Mouse (Mus musculus): ENCODE results near the gene Glg1.
"Not testable (repeated sequence)": the region's sequence is repeated elsewhere in the genome, so short reads cannot be mapped to it uniquely, and the experiment has no call there.

The Glg1 gene

DNA sequence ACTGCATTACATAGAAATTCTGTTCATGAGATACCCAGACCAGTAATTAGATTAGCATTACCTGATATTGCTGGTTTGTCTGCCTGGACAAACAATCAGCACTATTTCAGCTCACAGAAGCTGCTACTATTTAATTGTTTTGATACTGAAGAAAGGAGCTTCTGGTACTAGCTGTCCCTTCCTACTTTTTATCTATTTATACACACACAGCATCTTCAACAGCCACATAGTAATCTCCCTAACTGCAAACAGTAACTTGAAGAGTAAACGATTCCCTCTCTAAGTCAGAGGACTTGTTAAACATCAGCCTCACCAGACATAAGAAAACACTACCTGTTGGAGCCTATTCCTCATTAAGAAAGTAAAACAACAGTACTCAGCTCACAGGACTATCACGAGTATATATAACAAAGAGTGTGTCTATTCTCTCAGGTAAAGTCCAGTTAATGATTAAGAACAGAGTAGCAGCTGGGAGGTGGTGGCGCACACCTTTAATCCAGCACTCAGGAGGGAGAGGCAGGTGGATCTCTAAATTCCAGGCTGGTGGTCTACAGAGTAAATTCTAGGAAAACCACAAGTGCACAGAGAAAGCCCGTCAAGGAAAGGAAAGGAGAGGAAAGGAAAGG is 6.4 kb downstream of the Glg1 start:
- ATAC-seq (ENCODE audit: insufficient number of reproducible peaks, low FRiP score, low TSS enrichment): no peak

GRCm38 (mm10) chr8:111250111-111250510 is 8.9 kb downstream of the Glg1 start:
- ATAC-seq (ENCODE audit: insufficient number of reproducible peaks, low FRiP score, low TSS enrichment): no peak

DNA sequence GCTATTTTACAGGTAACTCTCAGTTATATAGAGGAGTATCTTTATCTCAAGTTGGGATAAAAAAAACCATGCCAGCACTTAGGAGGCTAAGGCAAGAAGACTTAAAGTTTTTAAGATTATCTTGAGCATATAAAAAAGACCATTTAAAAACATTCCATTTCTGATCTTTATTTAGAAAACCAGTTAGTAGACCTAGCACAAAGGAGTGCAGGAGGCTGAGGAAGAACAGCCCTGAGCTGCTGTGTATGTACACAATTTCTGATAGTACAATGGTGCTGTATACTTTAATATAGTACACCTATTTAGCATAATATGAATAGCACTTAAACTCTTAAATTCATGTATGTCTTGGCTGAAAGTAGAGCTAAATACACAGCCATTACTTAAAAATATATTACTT is 10.9 kb downstream of the Glg1 start:
- no peak for ATAC-seq (ENCODE audit: insufficient number of reproducible peaks, low FRiP score, low TSS enrichment)

GRCm38 (mm10) chr8:111246864-111247263 is 12.2 kb downstream of the Glg1 start:
- not testable (repeated sequence) for ATAC-seq (ENCODE audit: insufficient number of reproducible peaks, low FRiP score, low TSS enrichment)

GRCm38 (mm10) chr8:111246287-111246830 is 12.7 kb downstream of the Glg1 start:
- no peak for ATAC-seq (ENCODE audit: insufficient number of reproducible peaks, low FRiP score, low TSS enrichment)

GRCm38 (mm10) chr8:111237301-111237700 is 21.7 kb downstream of the Glg1 start:
- no peak for ATAC-seq (ENCODE audit: insufficient number of reproducible peaks, low FRiP score, low TSS enrichment)

DNA sequence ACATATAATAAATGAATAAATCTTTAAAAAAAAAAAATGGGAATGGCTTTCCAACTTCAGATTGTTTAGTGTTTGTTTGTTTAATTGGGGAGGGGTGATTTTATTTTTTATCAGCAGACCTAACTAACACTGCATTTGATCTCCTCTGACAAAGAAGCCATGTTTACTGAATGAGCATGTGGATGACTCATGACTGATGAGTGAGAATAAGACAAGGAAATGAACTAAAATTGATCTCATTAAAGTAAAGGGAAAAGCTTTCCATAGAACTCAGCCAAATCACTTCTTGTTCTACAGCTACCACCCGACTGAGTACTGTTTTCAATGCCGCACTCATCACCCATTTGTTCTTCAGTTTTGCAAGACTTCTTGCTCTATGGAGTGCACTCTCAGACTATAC is 25.3 kb downstream of the Glg1 start:
- no peak for ATAC-seq (ENCODE audit: insufficient number of reproducible peaks, low FRiP score, low TSS enrichment)

GRCm38 (mm10) chr8:111224153-111224552 is 34.9 kb downstream of the Glg1 start:
- ATAC-seq (ENCODE audit: insufficient number of reproducible peaks, low FRiP score, low TSS enrichment): no peak

- ATAC-seq (ENCODE audit: insufficient number of reproducible peaks, low FRiP score, low TSS enrichment): peak; percentile 56; the same call in 1 of the 2 replicates
These were observed 40.9 kb downstream of the Glg1 start for GRCm38 (mm10) chr8:111218107-111218506.

GRCm38 (mm10) chr8:111213406-111213805 is 45.6 kb downstream of the Glg1 start:
- ATAC-seq (ENCODE audit: insufficient number of reproducible peaks, low FRiP score, low TSS enrichment): no peak

GRCm38 (mm10) chr8:111211180-111211579 is 47.8 kb downstream of the Glg1 start:
- no peak for ATAC-seq (ENCODE audit: insufficient number of reproducible peaks, low FRiP score, low TSS enrichment)

- no peak for ATAC-seq (ENCODE audit: insufficient number of reproducible peaks, low FRiP score, low TSS enrichment)
These were observed 49.1 kb downstream of the Glg1 start for GRCm38 (mm10) chr8:111209874-111210273.

- ATAC-seq (ENCODE audit: insufficient number of reproducible peaks, low FRiP score, low TSS enrichment): no peak
These were observed 52.7 kb downstream of the Glg1 start for GRCm38 (mm10) chr8:111206321-111206720.

GRCm38 (mm10) chr8:111205033-111205432 is 54.0 kb downstream of the Glg1 start:
- ATAC-seq (ENCODE audit: insufficient number of reproducible peaks, low FRiP score, low TSS enrichment): no peak

GRCm38 (mm10) chr8:111203341-111203740 is 55.7 kb downstream of the Glg1 start:
- no peak for ATAC-seq (ENCODE audit: insufficient number of reproducible peaks, low FRiP score, low TSS enrichment)

DNA sequence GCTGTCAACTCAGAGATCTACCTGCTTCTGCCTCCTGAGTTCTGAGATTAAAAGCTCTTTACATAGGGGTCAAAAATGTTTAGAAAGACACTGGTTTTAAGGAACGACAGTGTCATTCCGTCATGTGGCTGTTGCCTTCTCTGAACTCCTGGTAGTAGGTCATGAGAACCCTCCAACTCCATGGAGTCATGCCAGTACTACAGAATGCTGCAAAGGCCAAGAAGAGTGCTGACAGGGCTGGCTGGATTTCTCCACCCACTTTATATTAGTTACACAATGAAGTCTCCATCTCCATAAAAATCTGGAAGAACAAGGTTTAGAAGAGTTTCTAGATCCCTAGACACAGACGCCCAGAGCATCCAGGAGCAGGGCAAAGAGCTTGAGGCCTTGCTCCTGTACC is 61.0 kb downstream of the Glg1 start:
- no peak for ATAC-seq (ENCODE audit: insufficient number of reproducible peaks, low FRiP score, low TSS enrichment)

DNA sequence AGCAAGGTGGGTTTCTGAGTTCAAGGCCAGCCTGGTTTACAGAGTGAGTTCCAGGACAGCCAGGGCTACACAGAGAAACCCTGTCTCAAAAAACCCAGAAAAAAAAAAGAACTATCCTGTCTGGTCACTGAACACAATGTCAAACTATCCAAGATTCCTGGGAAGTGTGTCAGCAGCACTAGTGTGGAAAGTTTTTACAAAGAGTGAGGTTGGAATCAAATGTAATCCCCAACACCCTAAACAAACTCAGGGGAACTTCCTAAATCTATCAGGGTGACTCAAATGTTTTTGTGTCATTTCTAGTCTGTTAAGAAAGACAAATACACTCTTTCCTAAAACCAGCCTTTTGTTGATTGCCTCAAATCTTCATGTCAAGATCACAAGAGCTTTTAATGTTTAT is 62.8 kb downstream of the Glg1 start:
- ATAC-seq (ENCODE audit: insufficient number of reproducible peaks, low FRiP score, low TSS enrichment): no peak

GRCm38 (mm10) chr8:111188594-111189211 is 70.3 kb downstream of the Glg1 start:
- no peak for ATAC-seq (ENCODE audit: insufficient number of reproducible peaks, low FRiP score, low TSS enrichment)

DNA sequence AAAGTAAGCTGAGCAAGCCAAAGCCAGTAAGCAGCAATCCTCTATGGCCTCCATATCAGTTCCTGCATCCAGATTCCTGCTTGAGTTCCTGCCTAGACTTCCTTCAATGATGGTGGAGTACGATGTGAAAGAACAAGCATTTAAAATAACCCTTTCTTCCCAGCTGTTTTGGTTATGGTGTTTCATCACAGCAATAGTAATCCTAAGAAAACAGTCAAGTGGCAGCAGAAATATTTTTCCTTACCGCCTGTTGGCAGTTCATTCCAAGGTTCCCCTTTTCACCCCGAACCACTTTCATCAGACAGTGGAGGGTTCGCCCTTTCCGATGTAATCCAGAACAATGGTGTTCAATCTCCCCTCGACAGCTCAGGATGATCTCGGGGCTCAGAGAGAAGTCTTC is 71.5 kb downstream of the Glg1 start:
- no peak for ATAC-seq (ENCODE audit: insufficient number of reproducible peaks, low FRiP score, low TSS enrichment)

GRCm38 (mm10) chr8:111185472-111185947 is 73.5 kb downstream of the Glg1 start:
- ATAC-seq (ENCODE audit: insufficient number of reproducible peaks, low FRiP score, low TSS enrichment): peak; percentile 45; the same call in 1 of the 2 replicates

DNA sequence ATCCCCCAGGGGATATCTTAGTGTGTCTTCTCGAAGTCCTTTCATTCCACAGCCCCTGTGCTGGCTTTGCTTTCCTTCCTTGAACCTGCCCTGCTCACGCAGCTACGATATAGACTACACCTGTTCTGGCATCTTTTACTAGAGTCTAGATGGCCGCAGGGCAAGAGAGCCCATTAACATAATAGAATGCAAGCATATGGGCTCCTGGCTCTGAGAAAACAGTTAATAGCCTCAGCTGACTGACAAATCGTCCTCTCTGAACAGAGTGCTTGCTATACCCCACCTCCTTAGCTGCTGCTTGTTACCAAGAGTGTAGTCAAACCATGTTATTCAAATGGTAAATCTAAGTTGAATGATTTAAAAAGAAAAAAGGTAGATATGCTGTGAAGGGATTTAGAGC is 87.4 kb downstream of the Glg1 start:
- no peak for ATAC-seq (ENCODE audit: insufficient number of reproducible peaks, low FRiP score, low TSS enrichment)

- ATAC-seq (ENCODE audit: insufficient number of reproducible peaks, low FRiP score, low TSS enrichment): peak; percentile 68; the same call in 1 of the 2 replicates
These were observed 101.4 kb downstream of the Glg1 start for GRCm38 (mm10) chr8:111157617-111158016.
